Mouse (Mus musculus) NIH3T3 (cell line): Measurements from ENCODE around the gene Nhsl1.

Experiments used
- DNase-seq: peaks from one replicate; pipeline ENCODE4 v3.0.0-alpha.2; 2012; ENCODE audit warnings: low read depth

Nhsl1 gene

GRCm38 (mm10) chr10:18489936-18490335 is 171.2 kb downstream of the Nhsl1 start:
- DNase-seq, result no peak

- DNase-seq, result no peak
These were observed 173.2 kb downstream of the Nhsl1 start for GRCm38 (mm10) chr10:18491952-18492351.

- no peak for DNase-seq
These were observed 174.5 kb downstream of the Nhsl1 start for GRCm38 (mm10) chr10:18493010-18493894.

- DNase-seq, result no peak
These were observed 175.5 kb downstream of the Nhsl1 start for GRCm38 (mm10) chr10:18494249-18494648.

GRCm38 (mm10) chr10:18497066-18497465 is 178.3 kb downstream of the Nhsl1 start:
- DNase-seq, result no peak

- DNase-seq, result no peak
These were observed 183.2 kb downstream of the Nhsl1 start for GRCm38 (mm10) chr10:18501997-18502396.

- DNase-seq, result no peak
These were observed 186.9 kb downstream of the Nhsl1 start for GRCm38 (mm10) chr10:18505690-18506089.

- DNase-seq, result peak; percentile 61
These were observed 187.7 kb downstream of the Nhsl1 start for GRCm38 (mm10) chr10:18506501-18506946.

GRCm38 (mm10) chr10:18507869-18508473 is 189.2 kb downstream of the Nhsl1 start:
- no peak for DNase-seq

- no peak for DNase-seq
These were observed 189.8 kb downstream of the Nhsl1 start for GRCm38 (mm10) chr10:18508586-18508985.

GRCm38 (mm10) chr10:18510663-18511062 is 191.9 kb downstream of the Nhsl1 start:
- no peak for DNase-seq

GRCm38 (mm10) chr10:18511496-18511895 is 192.7 kb downstream of the Nhsl1 start:
- DNase-seq, result no peak

GRCm38 (mm10) chr10:18522556-18522955 is 203.8 kb downstream of the Nhsl1 start:
- DNase-seq, result no peak

- DNase-seq, result no peak
These were observed 206.5 kb downstream of the Nhsl1 start for GRCm38 (mm10) chr10:18525311-18525710.

- no peak for DNase-seq
These were observed 206.9 kb downstream of the Nhsl1 start for GRCm38 (mm10) chr10:18525726-18526125.

- DNase-seq, result no peak
These were observed 207.5 kb downstream of the Nhsl1 start for GRCm38 (mm10) chr10:18526184-18526850.

- DNase-seq, result no peak
These were observed 208.3 kb downstream of the Nhsl1 start for GRCm38 (mm10) chr10:18526851-18527675.

GRCm38 (mm10) chr10:18527766-18528165 is 209.0 kb downstream of the Nhsl1 start:
- DNase-seq, result no peak

GRCm38 (mm10) chr10:18528475-18528874 is 209.7 kb downstream of the Nhsl1 start:
- DNase-seq, result peak; percentile 76

GRCm38 (mm10) chr10:18529177-18529576 is 210.4 kb downstream of the Nhsl1 start:
- no peak for DNase-seq

GRCm38 (mm10) chr10:18530161-18530560 is 211.4 kb downstream of the Nhsl1 start:
- no peak for DNase-seq

GRCm38 (mm10) chr10:18532293-18532692 is 213.5 kb downstream of the Nhsl1 start:
- DNase-seq, result no peak
